Mouse (Mus musculus) cerebellum, adult 2 months (tissue): ENCODE measurements around the gene Irgm1.
"Not testable (repeated sequence)": the region's sequence is repeated elsewhere in the genome, so short reads cannot be mapped to it uniquely, and the experiment has no call there.

ENCODE experiments used
- CTCF ChIP-seq: fragments of 200-500 bp; IDR thresholded peaks from 2 replicates; pipeline ENCODE4 v1.5.1; 2011; ENCODE audit warnings: low read depth, mild to moderate bottlenecking, control low read depth, low read length, moderate library complexity, borderline replicate concordance; ENCODE audit not compliant: insufficient read depth
- POLR2A ChIP-seq: fragments of 200-500 bp; IDR thresholded peaks from 2 replicates; pipeline ENCODE4 v1.6.1; 2011; ENCODE audit warnings: low read length, control low read depth, borderline replicate concordance; ENCODE audit not compliant: insufficient read depth

- TF ChIP-seq POLR2A, CTCF: not testable (repeated sequence)
These were observed 50.2 kb downstream of the Irgm1 start for GRCm38 (mm10) chr11:48821299-48821698.
